ENCODE assay signal across 9 mouse cellular contexts in the genomic region with DNA sequence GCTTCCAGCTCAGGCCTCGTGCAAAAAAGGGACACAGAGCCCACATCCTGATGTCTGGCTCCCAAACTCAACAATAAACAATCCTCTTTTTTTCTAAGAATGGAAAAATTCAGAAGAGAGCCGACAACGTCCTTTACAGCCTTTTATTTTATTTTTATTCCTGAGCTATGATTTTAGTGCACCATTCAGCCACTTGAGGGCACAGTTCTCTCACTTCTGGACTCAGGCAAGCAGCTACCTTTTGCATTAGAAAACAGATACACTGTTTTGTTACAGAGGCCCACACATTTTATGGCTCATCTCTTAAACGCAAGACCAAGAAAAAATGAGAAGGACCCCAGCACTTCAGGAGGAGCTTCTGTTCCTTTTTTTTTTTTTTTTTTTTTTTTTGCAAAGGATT.
DNase-seq lines count a peak whose midpoint lies in the region; ATAC-seq and TF ChIP-seq lines count a peak whose summit lies in the region.
"Had no signal": no experiment of that assay in that cellular context is flagged by ENCODE, and none has a peak within 500 bp of the region (broad histone marks: within the 10 kb centered on the region; RNA-seq: fewer than 3 reads in every experiment).

No protein-coding gene starts in this region.

- H3K27me3 ChIP-seq in lung, embryonic 16.5 days (ENCODE audit: control insufficient read depth, insufficient read depth, low read depth, low read length), result no peaks in the 10 kb centered on the region

- ATAC-seq in lung, embryonic 16.5 days (ENCODE audit: low read depth), result no peak
- ATAC-seq in megakaryocyte-erythroid progenitor cell, adult 5-6 weeks (replicated peaks; ENCODE audit: low FRiP score, low TSS enrichment, poor library complexity, severe bottlenecking), result no peak

- DNase-seq in gastrocnemius, adult 2 months, result no peak
- no peak for DNase-seq in gastrocnemius, postnatal 25 days
- DNase-seq in lung, postnatal 25 days (ENCODE audit: low spot score), result no peak
- DNase-seq in embryo, embryonic 11.5 days (ENCODE audit: low read depth, low spot score), result peak; percentile 23
- DNase-seq in retina, adult 2 months (ENCODE audit: low read depth, low spot score), result peak; percentile 13
- no peak for DNase-seq in gastrocnemius, adult 8-10 months (ENCODE audit: low spot score in 2 of 2)

- peak; percentile 62 for TF ChIP-seq CTCF in gastrocnemius, adult 2 months (IDR thresholded peaks at IDR 0.05)

- no peaks in the 10 kb centered on the region for H3K4me1 ChIP-seq in lung, embryonic 16.5 days (replicated peaks; ENCODE audit: control insufficient read depth, insufficient read depth, low read length)

- intact Hi-C loops in gastrocnemius, adult 2 months (cut with DNase I), result loop anchor here (2.0 kb wide), 1 partner anchor 227 kb away; no protein-coding TSS in a partner anchor

- no peak overlapping the region for H3K9ac ChIP-seq in lung, embryonic 16.5 days (ENCODE audit: low read length)

- no peak overlapping the region for H3K4me3 ChIP-seq in gastrocnemius, adult 2 months
- no peak overlapping the region for H3K4me3 ChIP-seq in lung, embryonic 16.5 days (ENCODE audit: low read length)
- H3K4me3 ChIP-seq: erythroblast, embryonic 14.5 days had no signal

- H3K9me3 ChIP-seq in lung, embryonic 16.5 days (ENCODE audit: control insufficient read depth, low read length), result no peaks in the 10 kb centered on the region

- no peak overlapping the region for H3K27ac ChIP-seq in gastrocnemius, adult 2 months
- H3K27ac ChIP-seq in lung, embryonic 16.5 days (ENCODE audit: low read length), result no peak overlapping the region

- no peaks in the 10 kb centered on the region for H3K36me3 ChIP-seq in lung, embryonic 16.5 days (ENCODE audit: control insufficient read depth, insufficient read depth, low read length)

- WGBS in lung, embryonic 16.5 days, result 19% methylated on average over 4 of the region's 4 CpGs

- peak overlapping the region; percentile 27 for H3K4me2 ChIP-seq in lung, embryonic 16.5 days (ENCODE audit: low read depth, low read length)

Comparison
In these comparisons a context has a peak if more than half of its experiments do, and no peak if none do; other contexts are left out.
1. DNase-seq: peak in embryo, embryonic 11.5 days (single experiment) and retina, adult 2 months (single experiment); none in gastrocnemius, adult 2 months (single experiment), gastrocnemius, postnatal 25 days (single experiment), lung, postnatal 25 days (single experiment) and gastrocnemius, adult 8-10 months (0 of 2).